Mouse (Mus musculus) heart, embryonic 13.5 days (tissue): ENCODE results near the gene Ccdc42. TPM values are rescaled to one million over a fixed set of nuclear protein-coding genes. Genes with fewer than 3 reads are reported as not detected.

Experiments
- ATAC-seq: fragments of 200-750 bp; cut with Nextera tagmentation; 2 replicates; pipeline ENCODE4 v1.8.0; 2017; ENCODE audit warnings: moderate TSS enrichment; ENCODE audit not compliant: insufficient number of reproducible peaks, low FRiP score, low TSS enrichment; ENCODE audit errors: extremely low read depth
- H3K27ac ChIP-seq: fragments of 300-500 bp; sonication (generic); replicated peaks from 2 replicates; pipeline ENCODE4 v1.5.1; 2015; ENCODE audit warnings: moderate library complexity, mild to moderate bottlenecking, inconsistent platforms
- H3K27me3 ChIP-seq: fragments of 300-500 bp; sonication (generic); replicated peaks from 2 replicates; pipeline ENCODE4 v1.6.1; 2015; ENCODE audit warnings: mild to moderate bottlenecking, inconsistent platforms
- H3K36me3 ChIP-seq: fragments of 300-500 bp; sonication (generic); 2 replicates; pipeline ENCODE4 v1.6.1; 2015; ENCODE audit warnings: mild to moderate bottlenecking, inconsistent platforms
- H3K4me1 ChIP-seq: fragments of 300-500 bp; sonication (generic); 2 replicates; pipeline ENCODE4 v1.6.1; 2015; ENCODE audit warnings: inconsistent platforms
- H3K4me2 ChIP-seq: fragments of 300-500 bp; sonication (generic); 2 replicates; pipeline ENCODE4 v1.6.1; 2015; ENCODE audit warnings: inconsistent platforms, mild to moderate bottlenecking, moderate library complexity
- H3K4me3 ChIP-seq: fragments of 300-500 bp; sonication (generic); 2 replicates; pipeline ENCODE4 v1.5.1; 2015; ENCODE audit warnings: moderate library complexity, mild to moderate bottlenecking, inconsistent platforms
- H3K9ac ChIP-seq: fragments of 300-500 bp; sonication (generic); 2 replicates; pipeline ENCODE4 v1.6.1; 2015; ENCODE audit warnings: inconsistent platforms, mild to moderate bottlenecking, moderate library complexity
- H3K9me3 ChIP-seq: fragments of 300-500 bp; sonication (generic); 2 replicates; pipeline ENCODE4 v1.6.1; 2016; ENCODE audit warnings: inconsistent platforms
- WGBS: fragments of 180-500 bp; shearing (Covaris S2); methylation state at CpG from one replicate; pipeline ENCODE4 v1.1.7; 2015; ENCODE audit warnings: mixed read lengths; 5-methylcytosine and 5-hydroxymethylcytosine counted together
- polyA plus RNA-seq: library from polyadenylated mRNA; unstranded; fragments of >200 nt; fragmentation: Nextera tagmentation; extraction: Ambion mirVana; gene quantifications from 2 replicates; pipeline ENCODE4 v1.2.1, GENCODE M21; 2015

Gene Ccdc42
- polyA plus RNA-seq, 1 experiment from 2014 or later: 1.7 TPM

- Histone ChIP-seq H3K4me2 (no peak overlapping the region), H3K4me1 (peaks cover 45% of the 10 kb centered on the region), H3K9me3 (no peaks in the 10 kb centered on the region), H3K9ac (no peak overlapping the region), H3K27me3 (no peaks in the 10 kb centered on the region), H3K27ac (no peak overlapping the region), H3K36me3 (no peaks in the 10 kb centered on the region), H3K4me3 (no peak overlapping the region)
- no peak for ATAC-seq
- 59% methylated on average over 8 of the region's 8 CpGs for WGBS
Observed at GRCm38 (mm10) chr11:68589055-68589809, 2.4 kb downstream of the Ccdc42 start.

- peak overlapping the region; percentile 52; the same call in 1 of the 2 replicates for H3K9ac ChIP-seq
- H3K27me3 ChIP-seq: no peaks in the 10 kb centered on the region
- ATAC-seq: no peak
- 34% methylated on average over 5 of the region's 5 CpGs for WGBS
- H3K27ac ChIP-seq: 0 out of 2 replicates have a peak overlapping the region, but pooled peaks have one; percentile 8
- peaks cover 47% of the 10 kb centered on the region for H3K4me1 ChIP-seq
- no peaks in the 10 kb centered on the region for H3K36me3 ChIP-seq
- H3K4me3 ChIP-seq: no peak overlapping the region
- no peak overlapping the region for H3K4me2 ChIP-seq
- H3K9me3 ChIP-seq: no peaks in the 10 kb centered on the region
Observed at GRCm38 (mm10) chr11:68591708-68592107, 4.9 kb downstream of the Ccdc42 start.

GRCm38 (mm10) chr11:68593247-68593646, 6.4 kb downstream of the Ccdc42 start:
- Histone ChIP-seq H3K36me3 (no peaks in the 10 kb centered on the region), H3K27ac (peak overlapping the region; percentile 82), H3K9ac (peak overlapping the region; percentile 50), H3K4me2 (no peak overlapping the region), H3K4me1 (peaks cover 56% of the 10 kb centered on the region), H3K4me3 (no peak overlapping the region), H3K9me3 (no peaks in the 10 kb centered on the region), H3K27me3 (no peaks in the 10 kb centered on the region)
- no peak for ATAC-seq
- 29% methylated on average over 3 of the region's 3 CpGs for WGBS

GRCm38 (mm10) chr11:68597912-68598311, 11.1 kb downstream of the Ccdc42 start:
- Histone ChIP-seq H3K9me3 (no peaks in the 10 kb centered on the region), H3K9ac (no peak overlapping the region), H3K27ac (no peak overlapping the region), H3K4me3 (no peak overlapping the region), H3K4me2 (no peak overlapping the region), H3K27me3 (no peaks in the 10 kb centered on the region), H3K36me3 (no peaks in the 10 kb centered on the region), H3K4me1 (peaks cover 60% of the 10 kb centered on the region)
- WGBS: 86% methylated on average over 2 of the region's 2 CpGs
- no peak for ATAC-seq

GRCm38 (mm10) chr11:68600551-68601021, 13.8 kb downstream of the Ccdc42 start:
- no peak overlapping the region for H3K4me2 ChIP-seq
- H3K27ac ChIP-seq: peak overlapping the region; percentile 92
- 20% methylated on average over 6 of the region's 6 CpGs for WGBS
- no peak for ATAC-seq
- peak overlapping the region; percentile 48 for H3K9ac ChIP-seq
- no peaks in the 10 kb centered on the region for H3K27me3 ChIP-seq
- H3K4me3 ChIP-seq: no peak overlapping the region
- peaks cover 56% of the 10 kb centered on the region for H3K4me1 ChIP-seq
- no peaks in the 10 kb centered on the region for H3K9me3 ChIP-seq
- H3K36me3 ChIP-seq: no peaks in the 10 kb centered on the region

GRCm38 (mm10) chr11:68601486-68601991, 14.7 kb downstream of the Ccdc42 start:
- peaks cover 56% of the 10 kb centered on the region for H3K4me1 ChIP-seq
- H3K27me3 ChIP-seq: no peaks in the 10 kb centered on the region
- no peak overlapping the region for H3K4me3 ChIP-seq
- no peak overlapping the region; the same call in 1 of the 2 replicates for H3K4me2 ChIP-seq
- WGBS: 10% methylated on average over 9 of the region's 9 CpGs
- no peaks in the 10 kb centered on the region for H3K9me3 ChIP-seq
- H3K36me3 ChIP-seq: no peaks in the 10 kb centered on the region
- peak overlapping the region; percentile 92 for H3K27ac ChIP-seq
- H3K9ac ChIP-seq: peak overlapping the region; percentile 41
- no peak; the same call in 1 of the 2 replicates for ATAC-seq

GRCm38 (mm10) chr11:68602200-68602931, 15.5 kb downstream of the Ccdc42 start:
- Histone ChIP-seq H3K27ac (peak overlapping the region; percentile 92), H3K27me3 (no peaks in the 10 kb centered on the region), H3K4me3 (no peak overlapping the region), H3K36me3 (no peaks in the 10 kb centered on the region), H3K9ac (0 out of 2 replicates have a peak overlapping the region, but pooled peaks have one; percentile 17), H3K4me1 (peaks cover 52% of the 10 kb centered on the region), H3K4me2 (peak overlapping the region; percentile 35), H3K9me3 (no peaks in the 10 kb centered on the region)
- ATAC-seq: peak; percentile 35; the same call in 1 of the 2 replicates
- 5% methylated on average over 8 of the region's 8 CpGs for WGBS

GRCm38 (mm10) chr11:68607046-68607445, 20.2 kb downstream of the Ccdc42 start:
- peaks cover 44% of the 10 kb centered on the region for H3K4me1 ChIP-seq
- H3K27me3 ChIP-seq: no peaks in the 10 kb centered on the region
- H3K9me3 ChIP-seq: no peaks in the 10 kb centered on the region
- no peak for ATAC-seq
- no peak overlapping the region for H3K4me2 ChIP-seq
- 79% methylated on average over 2 of the region's 2 CpGs for WGBS
- H3K36me3 ChIP-seq: no peaks in the 10 kb centered on the region
- H3K27ac ChIP-seq: no peak overlapping the region
- H3K4me3 ChIP-seq: no peak overlapping the region
- H3K9ac ChIP-seq: no peak overlapping the region

- Histone ChIP-seq H3K4me3 (no peak overlapping the region), H3K9me3 (no peaks in the 10 kb centered on the region), H3K27me3 (no peaks in the 10 kb centered on the region), H3K9ac (no peak overlapping the region), H3K4me1 (peaks cover 47% of the 10 kb centered on the region), H3K27ac (no peak overlapping the region), H3K4me2 (no peak overlapping the region), H3K36me3 (no peaks in the 10 kb centered on the region)
- WGBS: 37% methylated on average over 9 of the region's 9 CpGs
- no peak for ATAC-seq
Observed at GRCm38 (mm10) chr11:68609910-68610566, 23.2 kb downstream of the Ccdc42 start.

GRCm38 (mm10) chr11:68610567-68610947, 23.7 kb downstream of the Ccdc42 start:
- Histone ChIP-seq H3K4me1 (peaks cover 47% of the 10 kb centered on the region), H3K4me3 (no peak overlapping the region), H3K27me3 (no peaks in the 10 kb centered on the region), H3K4me2 (no peak overlapping the region), H3K36me3 (no peaks in the 10 kb centered on the region), H3K27ac (0 out of 2 replicates have a peak overlapping the region, but pooled peaks have one; percentile 15), H3K9ac (no peak overlapping the region), H3K9me3 (no peaks in the 10 kb centered on the region)
- WGBS: 59% methylated on average over 8 of the region's 8 CpGs
- no peak for ATAC-seq
